Mouse (Mus musculus): ENCODE results near the gene Nup50.

DNA sequence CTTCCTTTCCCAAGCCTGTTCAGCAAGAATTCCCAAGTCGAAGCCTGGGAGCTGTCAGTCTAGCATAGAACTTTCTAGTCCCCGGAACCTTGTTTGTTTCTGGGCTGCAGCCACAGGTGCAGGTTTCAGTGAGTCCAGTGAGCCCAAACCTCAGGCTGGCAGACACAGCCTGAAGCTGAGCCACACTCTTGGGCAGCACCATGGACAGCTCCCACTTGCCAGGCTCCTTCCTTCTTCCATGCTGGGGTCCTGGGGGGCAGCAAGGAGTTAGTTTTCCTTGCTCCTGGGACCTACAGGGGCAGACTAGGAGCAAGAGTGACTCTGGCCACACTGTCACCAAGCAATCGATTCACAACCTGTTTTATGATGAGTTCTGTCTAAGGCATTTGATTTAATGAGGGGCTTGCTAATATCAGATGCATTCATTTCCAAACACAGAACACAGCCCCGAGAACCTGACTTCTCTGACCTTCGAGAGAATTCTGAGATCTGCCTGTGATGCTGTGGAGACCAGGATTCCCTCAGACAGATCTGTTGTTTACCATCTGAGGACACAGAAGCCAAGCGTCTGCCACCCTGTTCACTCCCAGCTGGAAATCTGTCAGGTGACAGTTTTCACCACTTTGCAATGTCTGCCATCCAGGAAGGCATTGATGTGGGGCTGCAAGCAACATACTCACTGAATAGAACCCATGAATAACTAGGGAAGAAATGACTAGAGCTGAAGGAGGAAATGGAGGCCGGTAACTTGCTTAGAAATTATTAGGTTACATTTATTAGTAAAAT lies 42.6 kb downstream of the Nup50 start:
- TF ChIP-seq CTCF (IDR thresholded peaks at IDR 0.05; ENCODE audit: extremely low read depth, insufficient read depth, low read length) (no peak), POLR2A (IDR thresholded peaks at IDR 0.05; ENCODE audit: extremely low read depth, insufficient read depth, low read length) (no peak)
